Mouse (Mus musculus) lung, embryonic 16.5 days (tissue): ENCODE results near the gene Tm9sf2. TPM values are rescaled to one million over a fixed set of nuclear protein-coding genes. Genes with fewer than 3 reads are reported as not detected.
"Not testable (repeated sequence)": the region's sequence is repeated elsewhere in the genome, so short reads cannot be mapped to it uniquely, and the experiment has no call there.

Experiments used
- ATAC-seq: fragments of 200-750 bp; cut with Nextera tagmentation; 2 replicates; pipeline ENCODE4 v1.8.0; 2017; ENCODE audit warnings: low read depth, mild to moderate bottlenecking, moderate library complexity
- H3K27ac ChIP-seq: fragments of 300-500 bp; sonication (generic); 2 replicates; pipeline ENCODE4 v1.5.1; 2014; ENCODE audit warnings: mild to moderate bottlenecking, control low read depth, low read length
- H3K27me3 ChIP-seq: fragments of 300-500 bp; sonication (generic); 2 replicates; pipeline ENCODE4 v1.6.1; 2014; ENCODE audit warnings: low read depth, low read length, mixed read lengths; ENCODE audit not compliant: control insufficient read depth, insufficient read depth
- H3K36me3 ChIP-seq: fragments of 300-500 bp; sonication (generic); 2 replicates; pipeline ENCODE4 v1.6.1; 2014; ENCODE audit warnings: low read length; ENCODE audit not compliant: control insufficient read depth, insufficient read depth
- H3K4me1 ChIP-seq: fragments of 300-500 bp; sonication (generic); replicated peaks from 2 replicates; pipeline ENCODE4 v1.6.1; 2014; ENCODE audit warnings: low read length, mixed read lengths; ENCODE audit not compliant: control insufficient read depth, insufficient read depth
- H3K4me2 ChIP-seq: fragments of 300-500 bp; sonication (generic); 2 replicates; pipeline ENCODE4 v1.6.1; 2014; ENCODE audit warnings: low read depth, low read length, control low read depth
- H3K4me3 ChIP-seq: fragments of 300-500 bp; sonication (generic); 2 replicates; pipeline ENCODE4 v1.5.1; 2014; ENCODE audit warnings: mild to moderate bottlenecking, low read length, control low read depth
- H3K9ac ChIP-seq: fragments of 300-500 bp; sonication (generic); 2 replicates; pipeline ENCODE4 v1.6.1; 2014; ENCODE audit warnings: low read length, control low read depth
- H3K9me3 ChIP-seq: fragments of 300-500 bp; sonication (generic); 2 replicates; pipeline ENCODE4 v1.6.1; 2016; ENCODE audit warnings: low read length; ENCODE audit not compliant: control insufficient read depth
- WGBS: fragments of 180-500 bp; shearing (Covaris S2); extraction: QIAGEN DNeasy Blood & Tissue Kit; methylation state at CpG from one replicate; pipeline ENCODE4 v1.1.7; 2014; 5-methylcytosine and 5-hydroxymethylcytosine counted together
- polyA plus RNA-seq: library from polyadenylated mRNA; unstranded; fragments of >200 nt; fragmentation: Nextera tagmentation; extraction: Ambion mirVana; gene quantifications from 2 replicates; pipeline ENCODE4 v1.2.1, GENCODE M21; 2015

Tm9sf2 gene
- polyA plus RNA-seq, 1 experiment from 2014 or later = 186 TPM

GRCm38 (mm10) chr14:122083499-122083898 lies 23.3 kb upstream of the Tm9sf2 start:
- Histone ChIP-seq H3K27me3 (no peaks in the 10 kb centered on the region), H3K4me2 (no peak overlapping the region), H3K4me1 (no peaks in the 10 kb centered on the region), H3K9me3 (no peaks in the 10 kb centered on the region; the same call in 1 of the 2 replicates), H3K9ac (no peak overlapping the region), H3K4me3 (no peak overlapping the region), H3K27ac (no peak overlapping the region), H3K36me3 (no peaks in the 10 kb centered on the region)
- 74% methylated on average over 7 of the region's 7 CpGs for WGBS
- ATAC-seq = no peak

- Histone ChIP-seq H3K4me2 (no peak overlapping the region), H3K9me3 (no peaks in the 10 kb centered on the region; the same call in 1 of the 2 replicates), H3K27ac (no peak overlapping the region), H3K36me3 (no peaks in the 10 kb centered on the region), H3K27me3 (no peaks in the 10 kb centered on the region), H3K9ac (no peak overlapping the region), H3K4me1 (no peaks in the 10 kb centered on the region), H3K4me3 (no peak overlapping the region)
- WGBS = 73% methylated on average over 5 of the region's 5 CpGs
- ATAC-seq = no peak
Observed at GRCm38 (mm10) chr14:122087956-122088355, 18.9 kb upstream of the Tm9sf2 start.

GRCm38 (mm10) chr14:122092363-122092762 lies 14.5 kb upstream of the Tm9sf2 start:
- Histone ChIP-seq H3K4me1 (no peaks in the 10 kb centered on the region), H3K4me2 (no peak overlapping the region), H3K9me3 (no peaks in the 10 kb centered on the region), H3K9ac (no peak overlapping the region), H3K4me3 (no peak overlapping the region), H3K27ac (no peak overlapping the region), H3K36me3 (no peaks in the 10 kb centered on the region), H3K27me3 (no peaks in the 10 kb centered on the region)
- no peak for ATAC-seq
- 43% methylated on average over 4 of the region's 4 CpGs for WGBS

- 92% methylated on average over 11 of the region's 11 CpGs for WGBS
- Histone ChIP-seq H3K36me3 (no peaks in the 10 kb centered on the region), H3K9me3 (no peaks in the 10 kb centered on the region), H3K4me1 (no peaks in the 10 kb centered on the region), H3K9ac (no peak overlapping the region), H3K27ac (no peak overlapping the region), H3K27me3 (no peaks in the 10 kb centered on the region), H3K4me3 (no peak overlapping the region), H3K4me2 (no peak overlapping the region)
- ATAC-seq = no peak
Observed at GRCm38 (mm10) chr14:122096331-122096730, 10.5 kb upstream of the Tm9sf2 start.

- Histone ChIP-seq H3K27me3 (no peaks in the 10 kb centered on the region), H3K9ac (no peak overlapping the region), H3K36me3 (no peaks in the 10 kb centered on the region), H3K27ac (no peak overlapping the region), H3K9me3 (no peaks in the 10 kb centered on the region), H3K4me1 (peaks cover 2% of the 10 kb centered on the region; the same call in 1 of the 2 replicates), H3K4me2 (no peak overlapping the region), H3K4me3 (no peak overlapping the region)
- ATAC-seq = no peak
- 74% methylated on average over 4 of the region's 4 CpGs for WGBS
Observed at GRCm38 (mm10) chr14:122099584-122099983, 7.3 kb upstream of the Tm9sf2 start.

GRCm38 (mm10) chr14:122101890-122102289 lies 4.9 kb upstream of the Tm9sf2 start:
- H3K9ac ChIP-seq, ATAC-seq, H3K36me3 ChIP-seq, H3K4me3 ChIP-seq, H3K27ac ChIP-seq, H3K9me3 ChIP-seq, H3K27me3 ChIP-seq, H3K4me2 ChIP-seq: not testable (repeated sequence)
- H3K4me1 ChIP-seq = peaks cover 12% of the 10 kb centered on the region
- WGBS = 90% methylated on average over 9 of the region's 9 CpGs

- Histone ChIP-seq H3K4me1 (peaks cover 23% of the 10 kb centered on the region), H3K9me3 (no peaks in the 10 kb centered on the region), H3K27me3 (no peaks in the 10 kb centered on the region), H3K4me2 (peak overlapping the region; percentile 69), H3K4me3 (peak overlapping the region; percentile 52), H3K27ac (peak overlapping the region; percentile 95), H3K9ac (peak overlapping the region; percentile 69), H3K36me3 (no peaks in the 10 kb centered on the region)
- under 1% methylated on average over 24 of the region's 24 CpGs for WGBS
- peak; percentile 93 for ATAC-seq
Observed at GRCm38 (mm10) chr14:122104881-122105280, 2.0 kb upstream of the Tm9sf2 start.

GRCm38 (mm10) chr14:122105391-122106285 lies 1.2 kb upstream of the Tm9sf2 start:
- no peaks in the 10 kb centered on the region for H3K36me3 ChIP-seq
- H3K4me3 ChIP-seq = peak overlapping the region; percentile 52
- no peaks in the 10 kb centered on the region for H3K27me3 ChIP-seq
- peak overlapping the region; percentile 74 for H3K4me2 ChIP-seq
- H3K4me1 ChIP-seq = peaks cover 23% of the 10 kb centered on the region
- WGBS = 61% methylated on average over 16 of the region's 16 CpGs
- peak overlapping the region; percentile 95 for H3K27ac ChIP-seq
- peak overlapping the region; percentile 69 for H3K9ac ChIP-seq
- peak; percentile 8; the same call in 1 of the 2 replicates for ATAC-seq
- no peaks in the 10 kb centered on the region for H3K9me3 ChIP-seq

GRCm38 (mm10) chr14:122107481-122108214 lies 810 bp downstream of the Tm9sf2 start:
- ATAC-seq = peak; percentile 24

More at GRCm38 (mm10) chr14:122107481-122108214, 810 bp downstream of the Tm9sf2 start:
- H3K36me3 ChIP-seq = no peaks in the 10 kb centered on the region
- WGBS = 2% methylated on average over 42 of the region's 44 CpGs
- H3K4me2 ChIP-seq = peak overlapping the region; percentile 82
- peak overlapping the region; percentile 86 for H3K4me3 ChIP-seq
- no peaks in the 10 kb centered on the region for H3K9me3 ChIP-seq
- peaks cover 23% of the 10 kb centered on the region for H3K4me1 ChIP-seq
- no peaks in the 10 kb centered on the region for H3K27me3 ChIP-seq
- H3K27ac ChIP-seq = peak overlapping the region; percentile 91
- H3K9ac ChIP-seq = peak overlapping the region; percentile 96
